Mouse (Mus musculus) midbrain, embryonic 12.5 days (tissue): ENCODE results near the gene Pfdn5. TPM values are rescaled to one million over a fixed set of nuclear protein-coding genes. Genes with fewer than 3 reads are reported as not detected.
A peak's percentile ranks its signal among the peaks of the same experiment; 100 is the strongest.

Experiments used
- ATAC-seq: fragments of 200-750 bp; cut with Nextera tagmentation; 2 replicates; pipeline ENCODE4 v1.8.0; 2017; ENCODE audit warnings: low read depth, moderate TSS enrichment, moderate library complexity; ENCODE audit not compliant: low FRiP score
- H3K27ac ChIP-seq: fragments of 300-500 bp; sonication (generic); replicated peaks from 2 replicates; pipeline ENCODE4 v1.5.1; 2016; ENCODE audit warnings: mild to moderate bottlenecking
- H3K27me3 ChIP-seq: fragments of 300-500 bp; sonication (generic); 2 replicates; pipeline ENCODE4 v1.6.1; 2016; ENCODE audit warnings: mild to moderate bottlenecking
- H3K36me3 ChIP-seq: fragments of 300-500 bp; sonication (generic); 2 replicates; pipeline ENCODE4 v1.6.1; 2016
- H3K4me1 ChIP-seq: fragments of 300-500 bp; sonication (generic); 2 replicates; pipeline ENCODE4 v1.6.1; 2016
- H3K4me2 ChIP-seq: fragments of 300-500 bp; sonication (generic); replicated peaks from 2 replicates; pipeline ENCODE4 v1.6.1; 2016; ENCODE audit warnings: mild to moderate bottlenecking, moderate library complexity
- H3K4me3 ChIP-seq: fragments of 300-500 bp; sonication (generic); 2 replicates; pipeline ENCODE4 v1.5.1; 2016; ENCODE audit warnings: mild to moderate bottlenecking
- H3K9ac ChIP-seq: fragments of 300-500 bp; sonication (generic); replicated peaks from 2 replicates; pipeline ENCODE4 v1.6.1; 2016; ENCODE audit warnings: mild to moderate bottlenecking, moderate library complexity
- H3K9me3 ChIP-seq: fragments of 300-500 bp; sonication (generic); 2 replicates; pipeline ENCODE4 v1.6.1; 2016; ENCODE audit warnings: mild to moderate bottlenecking
- WGBS: fragments of 180-500 bp; shearing (Covaris S2); methylation state at CpG from one replicate; pipeline ENCODE4 v1.1.7; 2016; 5-methylcytosine and 5-hydroxymethylcytosine counted together
- polyA plus RNA-seq: library from polyadenylated mRNA; unstranded; fragments of >200 nt; fragmentation: Nextera tagmentation; extraction: Ambion mirVana; gene quantifications from 2 replicates; pipeline ENCODE4 v1.2.1, GENCODE M21; 2016

The Pfdn5 gene
- polyA plus RNA-seq, 1 experiment from 2014 or later = 363 TPM

- Histone ChIP-seq H3K9ac (no peak overlapping the region), H3K36me3 (peaks cover 65% of the 10 kb centered on the region), H3K27me3 (no peaks in the 10 kb centered on the region), H3K4me1 (no peaks in the 10 kb centered on the region), H3K27ac (no peak overlapping the region), H3K4me2 (no peak overlapping the region), H3K9me3 (no peaks in the 10 kb centered on the region), H3K4me3 (no peak overlapping the region)
- WGBS = 75% methylated on average over 5 of the region's 5 CpGs
- no peak for ATAC-seq
These were observed 13.7 kb downstream of the Pfdn5 start for GRCm38 (mm10) chr15:102339612-102340011.

- Histone ChIP-seq H3K27me3 (no peaks in the 10 kb centered on the region), H3K4me1 (no peaks in the 10 kb centered on the region), H3K36me3 (peaks cover 64% of the 10 kb centered on the region), H3K9me3 (no peaks in the 10 kb centered on the region), H3K27ac (no peak overlapping the region), H3K9ac (no peak overlapping the region), H3K4me3 (no peak overlapping the region), H3K4me2 (no peak overlapping the region)
- 24% methylated on average over 1 of the region's 1 CpGs for WGBS
- ATAC-seq = no peak
These were observed 15.7 kb downstream of the Pfdn5 start for GRCm38 (mm10) chr15:102341580-102341979.

- Histone ChIP-seq H3K27me3 (no peaks in the 10 kb centered on the region), H3K4me1 (no peaks in the 10 kb centered on the region; the same call in 1 of the 2 replicates), H3K4me2 (no peak overlapping the region), H3K36me3 (peaks cover 43% of the 10 kb centered on the region), H3K9me3 (no peaks in the 10 kb centered on the region), H3K27ac (no peak overlapping the region), H3K9ac (no peak overlapping the region), H3K4me3 (no peak overlapping the region)
- 96% methylated on average over 3 of the region's 3 CpGs for WGBS
- no peak for ATAC-seq
These were observed 18.6 kb downstream of the Pfdn5 start for GRCm38 (mm10) chr15:102344490-102344889.

GRCm38 (mm10) chr15:102346444-102346843, 20.5 kb downstream of the Pfdn5 start:
- no peak for ATAC-seq
- H3K36me3 ChIP-seq = peaks cover 31% of the 10 kb centered on the region
- 91% methylated on average over 4 of the region's 4 CpGs for WGBS
- H3K4me1 ChIP-seq = peaks cover 6% of the 10 kb centered on the region
- H3K9me3 ChIP-seq = no peaks in the 10 kb centered on the region
- H3K9ac ChIP-seq = no peak overlapping the region
- H3K4me2 ChIP-seq = no peak overlapping the region
- no peak overlapping the region for H3K4me3 ChIP-seq
- no peaks in the 10 kb centered on the region for H3K27me3 ChIP-seq
- no peak overlapping the region for H3K27ac ChIP-seq

- peaks cover 8% of the 10 kb centered on the region; the same call in 1 of the 2 replicates for H3K27me3 ChIP-seq
- peaks cover 20% of the 10 kb centered on the region for H3K36me3 ChIP-seq
- H3K9me3 ChIP-seq = no peaks in the 10 kb centered on the region
- peak within 1 kb of the TSS; percentile 64 for H3K4me3 ChIP-seq
- H3K4me2 ChIP-seq = peak within 1 kb of the TSS; percentile 76
- H3K27ac ChIP-seq = peak within 1 kb of the TSS; percentile 58
- H3K9ac ChIP-seq = peak within 1 kb of the TSS; percentile 68
- under 1% methylated on average over 56 of the region's 56 CpGs for WGBS
- peaks cover 13% of the 10 kb centered on the region for H3K4me1 ChIP-seq
- ATAC-seq = peak; percentile 85
These were observed 24.4 kb downstream of the Pfdn5 start, which contains the start of gene Aaas for GRCm38 (mm10) chr15:102350138-102350941. TSS of gene Aaas (minus strand) at chr15:102350771.

GRCm38 (mm10) chr15:102350942-102351291, 25.0 kb downstream of the Pfdn5 start:
- Histone ChIP-seq H3K27me3 (peaks cover 10% of the 10 kb centered on the region), H3K36me3 (peaks cover 14% of the 10 kb centered on the region), H3K4me3 (peak overlapping the region; percentile 64), H3K27ac (no peak overlapping the region), H3K4me1 (peaks cover 18% of the 10 kb centered on the region), H3K4me2 (peak overlapping the region; percentile 76), H3K9me3 (no peaks in the 10 kb centered on the region), H3K9ac (peak overlapping the region; percentile 29; the same call in 1 of the 2 replicates)
- WGBS = 10% methylated on average over 11 of the region's 11 CpGs
- ATAC-seq = no peak

- no peak for ATAC-seq
- 58% methylated on average over 2 of the region's 2 CpGs for WGBS
- H3K4me3 ChIP-seq = no peak overlapping the region
These were observed 26.3 kb downstream of the Pfdn5 start for GRCm38 (mm10) chr15:102352177-102352576.

GRCm38 (mm10) chr15:102353986-102354385, 28.1 kb downstream of the Pfdn5 start:
- H3K9me3 ChIP-seq = no peaks in the 10 kb centered on the region
- 83% methylated on average over 2 of the region's 2 CpGs for WGBS
- no peak overlapping the region for H3K27ac ChIP-seq
- no peak overlapping the region for H3K4me3 ChIP-seq
- no peaks in the 10 kb centered on the region for H3K36me3 ChIP-seq
- H3K9ac ChIP-seq = no peak overlapping the region
- peaks cover 42% of the 10 kb centered on the region for H3K4me1 ChIP-seq
- no peak for ATAC-seq
- H3K27me3 ChIP-seq = peaks cover 41% of the 10 kb centered on the region
- no peak overlapping the region for H3K4me2 ChIP-seq

More at GRCm38 (mm10) chr15:102352177-102352576, 26.3 kb downstream of the Pfdn5 start:
- H3K27ac ChIP-seq = no peak overlapping the region
- H3K36me3 ChIP-seq = peaks cover 2% of the 10 kb centered on the region; the same call in 1 of the 2 replicates
- no peak overlapping the region for H3K4me2 ChIP-seq
- H3K9me3 ChIP-seq = no peaks in the 10 kb centered on the region
- H3K9ac ChIP-seq = no peak overlapping the region
- H3K4me1 ChIP-seq = peaks cover 29% of the 10 kb centered on the region
- H3K27me3 ChIP-seq = peaks cover 23% of the 10 kb centered on the region

- H3K36me3 ChIP-seq = no peaks in the 10 kb centered on the region
- ATAC-seq = peak; percentile 76
- peak overlapping the region; percentile 81 for H3K27ac ChIP-seq
- WGBS = under 1% methylated on average over 46 of the region's 49 CpGs
- peak overlapping the region; percentile 50 for H3K4me3 ChIP-seq
- peak overlapping the region; percentile 76 for H3K9ac ChIP-seq
- no peaks in the 10 kb centered on the region for H3K9me3 ChIP-seq
- H3K27me3 ChIP-seq = peaks cover 54% of the 10 kb centered on the region
- peak overlapping the region; percentile 84 for H3K4me2 ChIP-seq
- H3K4me1 ChIP-seq = peaks cover 36% of the 10 kb centered on the region
These were observed 29.4 kb downstream of the Pfdn5 start for GRCm38 (mm10) chr15:102355134-102355870.

- Histone ChIP-seq H3K9me3 (no peaks in the 10 kb centered on the region), H3K4me2 (peak overlapping the region; percentile 84), H3K9ac (peak overlapping the region; percentile 76), H3K27ac (peak overlapping the region; percentile 81), H3K4me1 (peaks cover 36% of the 10 kb centered on the region), H3K4me3 (peak overlapping the region; percentile 50), H3K27me3 (peaks cover 55% of the 10 kb centered on the region), H3K36me3 (no peaks in the 10 kb centered on the region)
- ATAC-seq = peak; percentile 78
- under 1% methylated on average over 38 of the region's 38 CpGs for WGBS
These were observed 30.0 kb downstream of the Pfdn5 start for GRCm38 (mm10) chr15:102355871-102356441.

- Histone ChIP-seq H3K4me3 (peak overlapping the region; percentile 50), H3K9ac (peak overlapping the region; percentile 76; the same call in 1 of the 2 replicates)
- ATAC-seq = no peak
These were observed 30.8 kb downstream of the Pfdn5 start for GRCm38 (mm10) chr15:102356501-102357325.

More at GRCm38 (mm10) chr15:102356501-102357325, 30.8 kb downstream of the Pfdn5 start:
- H3K27me3 ChIP-seq = peaks cover 55% of the 10 kb centered on the region
- H3K4me2 ChIP-seq = peak overlapping the region; percentile 84
- H3K36me3 ChIP-seq = no peaks in the 10 kb centered on the region
- H3K27ac ChIP-seq = peak overlapping the region; percentile 81; the same call in 1 of the 2 replicates
- peaks cover 36% of the 10 kb centered on the region for H3K4me1 ChIP-seq
- 15% methylated on average over 16 of the region's 16 CpGs for WGBS
- H3K9me3 ChIP-seq = no peaks in the 10 kb centered on the region
